Mouse (Mus musculus): ENCODE results near the gene 1700025G04Rik.

- TF ChIP-seq CTCF (IDR thresholded peaks at IDR 0.05; ENCODE audit: low read depth) (no peak), EP300 (IDR thresholded peaks at IDR 0.05; ENCODE audit: low read depth) (no peak)
Observed at GRCm38 (mm10) chr1:151890041-151890621, 199.8 kb downstream of the 1700025G04Rik start.

All from heart, postnatal 0 days (tissue).